Mouse (Mus musculus) liver, adult (tissue): ENCODE measurements around the gene Batf3.
A peak's percentile ranks its signal among the peaks of the same experiment; 100 is the strongest.

Source experiments
- GATA4 ChIP-seq: IDR thresholded peaks from 2 replicates; pipeline ENCODE4 v1.6.1; 2014; ENCODE audit warnings: mild to moderate bottlenecking, low read length; ENCODE audit not compliant: insufficient replicate concordance

The Batf3 gene

GRCm38 (mm10) chr1:191150924-191151605, 53.4 kb downstream of the Batf3 start:
- no peak for TF ChIP-seq GATA4

DNA sequence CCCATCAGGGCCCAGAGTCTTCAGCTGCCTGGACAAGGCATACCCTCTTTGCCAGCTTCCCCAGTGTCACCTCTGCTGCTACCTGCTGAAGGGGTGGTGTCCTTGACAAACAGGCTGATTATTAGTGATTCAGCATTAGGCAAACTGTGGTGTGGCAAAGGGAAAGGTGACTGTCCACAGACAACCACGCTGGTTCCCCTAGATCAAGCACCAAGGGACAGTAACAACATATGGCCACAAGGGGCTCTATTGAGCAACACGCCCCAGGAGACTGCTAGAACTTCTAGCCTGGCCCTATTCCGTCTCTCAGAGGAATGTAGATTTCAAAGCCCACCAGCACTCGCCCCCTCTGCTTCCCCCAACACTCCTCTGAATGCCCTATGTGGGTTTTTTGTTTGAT, 55.4 kb downstream of the Batf3 start:
- no peak for TF ChIP-seq GATA4

DNA sequence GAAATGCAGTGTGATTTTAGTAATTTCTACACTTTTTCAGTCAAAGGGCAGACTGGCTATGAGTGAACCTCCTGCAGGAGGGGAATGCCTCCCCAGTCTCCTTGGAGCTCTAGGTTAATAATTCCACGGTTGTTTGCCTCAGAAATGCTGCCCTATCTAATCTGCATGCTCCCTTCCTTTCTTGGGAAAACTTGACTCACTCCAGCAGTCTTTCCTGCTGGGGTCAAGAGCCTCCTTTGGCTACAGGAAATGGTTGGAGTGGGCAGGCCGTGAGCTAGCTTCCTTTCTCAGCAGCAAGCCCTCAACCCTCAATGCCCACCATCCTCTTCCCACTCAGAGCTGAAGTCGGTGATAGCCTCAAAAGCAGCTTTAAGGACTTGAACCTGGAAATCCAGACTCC, 56.7 kb downstream of the Batf3 start:
- TF ChIP-seq GATA4: peak; percentile 97
